Mouse (Mus musculus) kidney, adult 9 months (tissue): ENCODE measurements around the gene Glipr2.

Source experiments
- DNase-seq: peaks from one replicate; pipeline ENCODE4 v3.0.0; 2022

The Glipr2 gene

GRCm38 (mm10) chr4:43957292-43957845, at the start of gene Glipr2:
Glipr2 (plus strand) TSS chr4:43957401.
- peak; percentile 59 for DNase-seq

GRCm38 (mm10) chr4:43918221-43918620, 39.0 kb upstream of the Glipr2 start:
- DNase-seq = peak; percentile 7

GRCm38 (mm10) chr4:43920602-43921001, 36.6 kb upstream of the Glipr2 start:
- DNase-seq = no peak

DNA sequence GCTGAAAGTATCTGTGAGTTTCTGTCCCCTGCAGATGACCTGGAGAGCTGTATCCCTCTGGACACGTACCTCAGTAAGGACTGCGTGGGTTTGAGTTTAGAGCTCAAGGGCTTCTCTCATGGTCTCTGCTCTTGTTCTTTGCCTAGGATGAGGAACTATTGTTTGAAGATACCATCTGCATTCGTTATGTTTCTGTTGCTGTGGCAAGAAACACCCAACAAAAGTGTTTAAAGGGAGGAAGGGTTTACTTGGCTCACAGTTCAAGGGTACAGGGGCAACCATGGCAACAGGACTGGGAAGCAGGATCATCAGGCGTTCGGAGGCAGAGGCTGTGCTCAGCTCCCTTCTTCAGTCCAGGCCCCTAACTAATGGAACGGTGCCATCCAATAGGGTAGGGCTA, 32.1 kb upstream of the Glipr2 start:
- DNase-seq = no peak

GRCm38 (mm10) chr4:43925779-43926178, 31.4 kb upstream of the Glipr2 start:
- DNase-seq = peak; percentile 82

DNA sequence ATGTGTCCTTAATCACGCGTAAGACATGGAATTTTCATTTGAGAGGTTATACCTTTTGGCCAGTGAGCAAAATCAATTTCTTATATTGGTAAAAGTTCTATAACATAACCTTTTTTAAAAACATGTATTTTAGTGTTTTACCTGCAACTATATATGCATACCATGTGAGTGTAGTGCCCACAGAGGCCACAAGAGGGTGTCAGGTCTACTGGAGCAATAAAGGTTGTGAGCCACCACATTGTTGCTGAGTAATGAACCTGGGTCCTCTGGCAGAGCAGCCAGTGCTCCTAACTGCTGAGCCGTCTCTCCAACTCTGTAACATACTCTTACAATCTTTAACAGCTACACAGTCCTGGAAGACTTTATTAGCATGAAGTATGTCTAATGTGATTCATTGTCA, 29.4 kb upstream of the Glipr2 start:
- peak; percentile 14 for DNase-seq

DNA sequence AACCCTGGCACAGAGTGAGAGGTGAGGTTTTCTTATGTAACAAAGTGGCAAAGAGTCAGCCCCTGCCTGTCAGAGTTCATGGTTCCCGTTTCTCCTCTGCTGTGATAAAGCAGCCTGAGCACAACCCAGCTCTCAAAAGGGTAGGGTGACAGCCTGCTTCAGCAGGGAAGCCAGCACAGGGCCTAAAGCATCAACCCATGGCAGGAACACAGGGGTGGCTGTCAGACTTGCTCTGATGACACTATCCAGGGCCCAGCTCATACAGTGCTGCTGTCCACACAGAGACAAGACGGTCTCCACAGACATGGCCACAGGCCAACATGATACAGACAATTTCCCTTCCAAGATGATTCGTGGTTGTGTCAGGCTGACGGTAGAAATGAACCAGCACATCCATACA, 25.3 kb upstream of the Glipr2 start:
- no peak for DNase-seq

- DNase-seq = no peak
Observed at GRCm38 (mm10) chr4:43936186-43936585, 21.0 kb upstream of the Glipr2 start.

DNA sequence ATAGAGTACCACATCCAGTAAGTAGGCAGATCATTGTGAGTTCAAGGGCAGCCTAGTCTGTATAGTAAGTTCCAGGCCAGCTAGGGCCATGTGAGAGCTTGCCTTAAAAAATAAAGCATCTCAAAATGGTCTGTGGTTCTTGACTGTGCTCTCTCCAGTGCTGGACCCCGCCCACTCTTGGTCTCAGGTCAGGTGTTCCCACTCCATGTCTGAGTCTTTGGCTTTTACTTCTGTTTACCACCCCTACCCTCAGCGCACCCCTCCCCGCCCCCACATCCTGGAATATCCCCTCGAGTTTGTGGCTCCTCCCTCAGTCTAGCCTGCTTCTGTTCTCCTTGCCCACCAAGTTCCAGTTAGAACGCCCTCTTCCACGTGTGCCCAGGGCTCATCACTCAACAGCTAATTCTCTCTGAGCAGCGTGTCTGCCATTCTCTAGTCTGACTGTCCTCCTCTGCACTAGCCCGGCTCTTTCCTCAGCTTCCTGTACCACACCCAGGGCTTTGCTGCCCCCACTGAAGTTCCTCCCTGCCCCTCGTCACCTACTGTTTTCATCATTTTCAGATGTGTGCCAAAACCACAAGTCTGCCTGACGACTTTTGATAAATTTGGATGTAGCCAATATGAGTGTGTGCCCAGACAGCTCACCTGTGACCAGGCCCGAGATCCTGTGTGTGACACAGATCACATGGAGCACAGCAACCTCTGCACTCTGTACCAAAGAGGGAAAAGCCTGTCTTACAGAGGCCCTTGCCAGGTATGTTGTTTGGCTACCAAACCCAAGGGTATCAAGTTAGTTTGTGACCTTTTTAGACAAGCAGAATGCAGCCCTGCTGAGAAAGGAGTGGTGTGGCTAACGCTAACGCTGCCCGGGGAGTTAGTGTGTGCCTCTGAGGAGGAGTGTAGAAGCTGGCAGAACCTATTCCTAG, 20.2 kb upstream of the Glipr2 start:
- no peak for DNase-seq

DNA sequence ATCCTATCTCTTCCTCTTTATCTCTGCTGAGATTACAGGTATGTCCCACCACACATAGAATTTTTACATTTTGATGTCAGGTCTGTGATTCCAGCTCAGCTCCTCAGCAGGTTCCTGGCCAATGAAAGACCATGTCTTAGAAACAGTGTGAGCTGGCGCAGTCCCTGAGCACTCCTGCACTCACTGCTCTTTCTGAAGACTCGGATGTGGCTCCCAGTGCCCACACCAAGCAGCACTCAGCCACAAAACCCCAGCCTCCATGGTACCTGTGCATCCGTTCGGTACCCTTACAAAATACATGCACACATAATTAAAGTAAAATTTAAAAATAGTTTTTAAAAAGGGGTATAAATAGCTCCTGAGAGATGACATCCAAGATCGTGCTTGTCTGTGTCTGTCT, 15.9 kb upstream of the Glipr2 start:
- no peak for DNase-seq

GRCm38 (mm10) chr4:43942421-43942820, 14.8 kb upstream of the Glipr2 start:
- no peak for DNase-seq

GRCm38 (mm10) chr4:43947571-43947970, 9.6 kb upstream of the Glipr2 start:
- DNase-seq = no peak

DNA sequence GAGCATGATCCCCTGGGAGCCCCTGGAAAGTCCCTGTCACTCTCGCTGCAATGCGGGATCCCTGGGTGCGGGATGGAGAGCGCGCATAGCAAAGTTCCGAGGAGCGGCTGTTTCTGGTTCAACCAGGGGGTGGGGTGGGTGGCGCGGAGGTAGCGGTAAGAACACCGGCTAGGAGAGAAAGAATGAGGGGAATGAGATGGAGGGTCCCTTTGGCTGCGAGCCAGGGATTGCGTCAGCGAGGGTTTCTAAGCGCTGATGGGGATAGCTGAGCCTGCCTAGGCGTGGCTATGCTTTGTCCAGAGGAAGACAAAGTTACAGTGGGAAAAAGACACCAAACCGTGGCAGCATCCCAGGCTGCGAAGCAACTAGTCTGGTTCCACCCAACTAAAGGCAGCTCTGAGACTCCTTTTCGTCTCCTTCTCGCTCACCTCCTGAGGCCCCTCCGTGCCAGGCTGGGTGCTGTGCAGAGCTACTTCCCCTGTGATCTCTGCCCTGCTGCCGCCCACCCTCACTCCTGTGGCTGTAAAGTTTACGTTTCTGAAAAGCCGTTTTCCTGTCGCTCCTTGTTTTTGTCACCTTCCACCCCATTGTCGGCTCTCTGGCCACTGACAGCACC, 753 bp downstream of the Glipr2 start:
- DNase-seq = no peak

- DNase-seq = no peak
Observed at GRCm38 (mm10) chr4:43959523-43960179, 2.5 kb downstream of the Glipr2 start.

GRCm38 (mm10) chr4:43960207-43960606, 3.0 kb downstream of the Glipr2 start:
- DNase-seq = no peak

DNA sequence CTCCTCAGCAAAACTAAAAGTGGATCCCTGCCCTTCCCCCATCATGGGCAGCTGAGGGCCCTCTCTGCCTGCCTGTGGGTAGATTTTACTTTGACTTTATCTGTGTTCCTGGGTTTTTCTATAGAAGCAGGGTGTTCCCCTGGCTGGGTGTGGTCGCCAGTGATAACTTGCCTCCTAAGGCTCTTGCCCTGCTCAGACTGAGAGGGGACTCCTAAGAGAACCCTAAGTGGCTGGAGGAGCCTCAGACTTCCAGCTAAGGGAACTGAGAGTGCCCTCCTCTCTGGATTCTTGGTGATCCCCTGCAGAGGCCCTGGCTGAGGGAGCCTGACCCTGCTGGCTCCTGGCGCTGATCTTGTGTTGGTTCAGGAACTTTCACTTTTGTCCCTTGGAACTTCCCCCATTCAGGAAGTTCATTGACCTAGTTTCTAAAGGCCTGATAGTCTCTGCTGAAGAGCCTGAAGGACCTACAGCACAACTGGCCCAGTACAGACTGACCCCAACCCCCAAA, 7.2 kb downstream of the Glipr2 start:
- DNase-seq = peak; percentile 71

DNA sequence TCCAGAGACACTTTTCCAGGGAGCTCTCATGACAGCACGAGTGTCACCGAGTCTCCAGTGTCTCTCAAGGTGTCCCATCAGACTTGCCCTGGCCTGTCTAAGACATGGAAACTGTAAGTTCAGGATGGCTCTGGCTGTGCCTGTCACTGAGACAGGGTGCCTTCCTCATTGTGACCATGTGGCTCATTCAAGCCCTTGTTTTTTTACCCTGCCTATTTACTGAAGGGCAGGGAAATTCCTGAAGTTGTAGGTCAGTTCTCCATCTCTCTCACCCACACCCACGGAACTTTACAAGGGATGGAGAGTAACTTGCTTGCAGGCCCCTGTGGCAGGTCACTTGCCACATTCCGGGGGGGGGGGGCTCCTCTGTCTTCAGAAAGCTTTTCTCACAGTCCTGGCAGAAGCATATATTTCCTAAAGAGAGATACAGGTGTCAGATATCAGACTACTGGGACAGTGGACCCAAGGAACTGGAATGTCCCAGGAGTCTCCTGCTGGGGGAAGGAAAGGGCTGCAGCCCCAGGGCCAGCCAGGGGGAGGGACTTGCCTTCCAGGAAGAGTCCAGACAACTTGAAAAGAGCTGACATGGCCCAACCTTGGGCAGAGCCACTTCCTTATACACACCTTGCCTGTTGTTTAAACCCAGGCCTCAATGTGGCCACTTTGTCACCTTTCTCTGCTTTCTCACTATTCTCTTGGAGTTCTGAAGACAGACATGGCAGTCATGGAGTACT, 7.9 kb downstream of the Glipr2 start:
- DNase-seq = no peak

DNA sequence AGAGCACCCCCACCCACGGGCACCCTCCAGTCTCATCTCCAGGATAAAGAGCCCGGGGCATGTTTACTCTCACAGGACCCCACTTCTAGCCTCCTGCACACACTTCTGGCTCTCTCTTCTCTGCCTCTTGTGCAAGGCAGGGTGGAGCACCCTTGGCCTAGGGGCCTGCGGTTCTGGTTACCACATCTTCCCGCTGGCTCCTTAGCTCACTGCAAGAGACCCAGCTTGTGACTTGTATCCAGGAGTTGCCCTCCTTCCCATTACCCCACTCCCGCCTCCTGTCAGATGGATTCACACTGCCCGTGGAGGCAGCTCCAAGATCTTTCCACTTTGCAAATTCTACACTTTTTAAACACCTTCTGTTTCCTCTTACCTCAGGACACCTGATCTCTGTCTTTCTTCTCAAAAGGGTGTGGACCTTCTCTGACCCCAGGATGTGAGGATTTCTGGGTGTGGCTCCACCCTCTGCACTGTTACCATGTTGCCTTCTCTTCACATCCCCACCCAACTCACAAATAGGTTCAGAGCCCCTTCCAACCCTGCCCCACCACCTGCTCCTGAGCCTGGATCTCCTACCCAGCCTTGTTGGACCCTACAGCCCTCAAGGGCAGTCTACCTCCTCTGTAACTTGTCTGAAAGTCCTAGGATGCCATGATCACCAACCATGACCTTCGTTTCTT, 8.8 kb downstream of the Glipr2 start:
- DNase-seq = no peak

DNA sequence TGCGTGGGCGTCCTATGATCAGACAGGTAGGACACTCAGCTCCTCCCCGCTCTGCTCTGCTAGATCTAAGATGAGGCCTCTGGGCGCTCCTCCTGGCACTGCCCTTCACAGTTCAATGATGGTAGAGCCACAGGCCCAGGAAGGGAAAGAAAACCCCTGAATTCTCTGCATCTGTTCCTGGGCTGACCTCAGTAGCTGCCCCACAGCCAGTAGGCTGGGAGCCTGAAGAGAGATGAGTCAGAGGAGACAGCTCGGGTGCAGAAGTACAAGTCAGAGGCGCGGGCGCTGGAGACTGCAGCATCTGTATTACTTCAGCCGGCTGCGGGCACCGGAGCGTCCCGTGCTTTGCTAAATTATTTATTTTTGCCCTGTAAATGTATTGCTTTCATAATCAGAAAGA, 11.4 kb downstream of the Glipr2 start:
- peak; percentile 74 for DNase-seq

- DNase-seq = no peak
Observed at GRCm38 (mm10) chr4:43969373-43969772, 12.2 kb downstream of the Glipr2 start.

DNA sequence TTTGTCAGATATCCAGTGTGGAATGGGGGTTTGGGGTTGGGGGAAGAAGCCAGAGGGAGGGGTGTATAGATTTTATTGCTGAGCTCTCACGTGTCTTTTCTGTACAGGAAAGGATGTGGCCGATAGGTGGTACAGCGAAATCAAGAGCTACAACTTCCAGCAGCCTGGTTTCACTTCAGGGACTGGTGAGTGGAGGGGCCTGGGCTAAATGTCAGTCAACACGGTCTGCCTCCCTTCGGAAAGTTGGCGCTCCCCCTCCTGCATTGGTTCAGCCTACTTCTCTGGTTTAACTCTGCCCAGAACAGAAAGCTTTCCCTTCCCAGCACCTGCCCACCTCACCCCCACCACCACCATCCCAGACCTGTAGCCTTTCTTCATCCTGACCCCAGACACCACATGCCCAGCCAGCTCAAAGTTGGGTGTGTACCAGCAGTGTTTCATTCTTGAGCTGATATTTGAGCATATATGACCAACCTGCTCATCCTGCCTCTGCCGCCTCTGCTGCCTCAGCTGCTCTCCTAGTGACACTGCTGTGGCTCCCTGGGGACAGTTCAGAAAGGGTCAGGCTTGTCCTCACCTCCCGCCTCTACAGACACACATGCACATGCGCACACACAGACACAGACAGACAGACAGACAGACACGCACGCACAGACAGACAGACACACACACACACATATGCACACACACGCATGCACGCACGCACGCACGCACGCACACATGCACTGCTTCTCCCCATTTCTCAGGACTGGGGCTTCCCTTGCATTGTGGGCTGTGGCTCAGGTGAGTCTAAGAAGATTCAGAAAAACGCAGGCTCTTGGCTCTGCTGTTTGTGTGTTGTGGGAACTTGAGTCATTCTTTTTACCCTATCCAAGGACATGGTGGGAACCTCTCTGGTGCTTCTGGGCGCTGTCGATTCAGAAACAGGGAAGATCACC, 13.5 kb downstream of the Glipr2 start:
- DNase-seq = no peak
